Mouse (Mus musculus) forebrain, embryonic 11.5 days (tissue): ENCODE data around the gene Hyal2. TPM values are rescaled to one million over a fixed set of nuclear protein-coding genes. Genes with fewer than 3 reads are reported as not detected.
A peak's percentile ranks its signal among the peaks of the same experiment; 100 is the strongest.

Experiments
- ATAC-seq: fragments of 200-750 bp; cut with Nextera tagmentation; replicated peaks from 2 replicates; pipeline ENCODE4 v1.8.0; 2017; ENCODE audit warnings: moderate TSS enrichment; ENCODE audit not compliant: low FRiP score
- DNase-seq: peaks from one replicate; pipeline ENCODE4 v3.0.0-alpha.2; 2017; ENCODE audit warnings: low spot score
- H3K27ac ChIP-seq: fragments of 300-500 bp; sonication (generic); 2 replicates; pipeline ENCODE4 v1.5.1; 2014; ENCODE audit warnings: low read depth, low read length
- H3K27me3 ChIP-seq: fragments of 300-500 bp; sonication (generic); 2 replicates; pipeline ENCODE4 v1.6.1; 2014; ENCODE audit warnings: mild to moderate bottlenecking, low read length, mixed read lengths; ENCODE audit not compliant: control insufficient read depth, insufficient read depth
- H3K36me3 ChIP-seq: fragments of 300-500 bp; sonication (generic); 2 replicates; pipeline ENCODE4 v1.6.1; 2014; ENCODE audit warnings: mild to moderate bottlenecking, low read length, moderate library complexity, mixed read lengths; ENCODE audit not compliant: control insufficient read depth, insufficient read depth
- H3K4me1 ChIP-seq: fragments of 300-500 bp; sonication (generic); replicated peaks from 2 replicates; pipeline ENCODE4 v1.6.1; 2014; ENCODE audit warnings: low read length, mixed read lengths; ENCODE audit not compliant: control insufficient read depth, insufficient read depth
- H3K4me2 ChIP-seq: fragments of 300-500 bp; sonication (generic); 2 replicates; pipeline ENCODE4 v1.6.1; 2014; ENCODE audit warnings: low read depth, mild to moderate bottlenecking, low read length, moderate library complexity, mixed read lengths; ENCODE audit not compliant: severe bottlenecking
- H3K4me3 ChIP-seq: fragments of 300-500 bp; sonication (generic); 2 replicates; pipeline ENCODE4 v1.5.1; 2014; ENCODE audit warnings: low read depth, low read length
- H3K9ac ChIP-seq: fragments of 300-500 bp; sonication (generic); 2 replicates; pipeline ENCODE4 v1.6.1; 2014; ENCODE audit warnings: low read length
- H3K9me3 ChIP-seq: fragments of 300-500 bp; sonication (generic); 2 replicates; pipeline ENCODE4 v1.6.1; 2016; ENCODE audit warnings: low read length, mixed read lengths; ENCODE audit not compliant: control insufficient read depth
- WGBS: fragments of 180-500 bp; shearing (Covaris S2); extraction: QIAGEN DNeasy Blood & Tissue Kit; methylation state at CpG from one replicate; pipeline ENCODE4 v1.1.7; 2014; 5-methylcytosine and 5-hydroxymethylcytosine counted together
- polyA plus RNA-seq: library from polyadenylated mRNA; unstranded; fragments of >200 nt; fragmentation: Nextera tagmentation; extraction: Ambion mirVana; gene quantifications from 2 replicates; pipeline ENCODE4 v1.2.1, GENCODE M21; 2014

Hyal2 gene
- polyA plus RNA-seq, 1 experiment from 2014 or later, result 129 TPM

GRCm38 (mm10) chr9:107596619-107597569, 29.1 kb downstream of the Hyal2 start:
- Histone ChIP-seq H3K4me2 (no peak overlapping the region), H3K9ac (no peak overlapping the region), H3K27ac (no peak overlapping the region), H3K36me3 (no peaks in the 10 kb centered on the region), H3K4me3 (no peak overlapping the region), H3K27me3 (no peaks in the 10 kb centered on the region), H3K9me3 (no peaks in the 10 kb centered on the region), H3K4me1 (no peaks in the 10 kb centered on the region)
- DNase-seq, result no peak
- WGBS, result 94% methylated on average over 11 of the region's 11 CpGs
- ATAC-seq, result no peak

- no peak for DNase-seq
- ATAC-seq, result no peak
- Histone ChIP-seq H3K9ac (no peak overlapping the region), H3K36me3 (no peaks in the 10 kb centered on the region), H3K4me2 (no peak overlapping the region), H3K27ac (no peak overlapping the region), H3K4me1 (peaks cover 6% of the 10 kb centered on the region), H3K4me3 (no peak overlapping the region), H3K27me3 (no peaks in the 10 kb centered on the region), H3K9me3 (no peaks in the 10 kb centered on the region)
- 87% methylated on average over 5 of the region's 5 CpGs for WGBS
Measured at GRCm38 (mm10) chr9:107598385-107598784, 30.6 kb downstream of the Hyal2 start.

- Histone ChIP-seq H3K36me3 (no peaks in the 10 kb centered on the region), H3K27ac (no peak overlapping the region), H3K4me1 (peaks cover 7% of the 10 kb centered on the region), H3K4me3 (no peak overlapping the region), H3K4me2 (no peak overlapping the region), H3K9me3 (no peaks in the 10 kb centered on the region), H3K9ac (no peak overlapping the region), H3K27me3 (no peaks in the 10 kb centered on the region)
- no peak for ATAC-seq
- 89% methylated on average over 9 of the region's 9 CpGs for WGBS
- no peak for DNase-seq
Measured at GRCm38 (mm10) chr9:107599433-107599832, 31.7 kb downstream of the Hyal2 start.

GRCm38 (mm10) chr9:107599842-107600241, 32.1 kb downstream of the Hyal2 start:
- H3K27me3 ChIP-seq, result no peaks in the 10 kb centered on the region
- H3K9ac ChIP-seq, result no peak overlapping the region; the same call in 1 of the 2 replicates
- WGBS, result 75% methylated on average over 14 of the region's 14 CpGs
- no peaks in the 10 kb centered on the region for H3K36me3 ChIP-seq
- ATAC-seq, result no peak
- no peak overlapping the region for H3K27ac ChIP-seq
- no peak overlapping the region for H3K4me2 ChIP-seq
- no peaks in the 10 kb centered on the region for H3K9me3 ChIP-seq
- peaks cover 11% of the 10 kb centered on the region for H3K4me1 ChIP-seq
- DNase-seq, result no peak
- no peak overlapping the region for H3K4me3 ChIP-seq

GRCm38 (mm10) chr9:107600745-107601144, 33.0 kb downstream of the Hyal2 start:
- no peaks in the 10 kb centered on the region for H3K27me3 ChIP-seq
- no peak overlapping the region for H3K9ac ChIP-seq
- ATAC-seq (no peak), DNase-seq (no peak)
- H3K4me2 ChIP-seq, result no peak overlapping the region
- no peak overlapping the region for H3K27ac ChIP-seq
- no peak overlapping the region for H3K4me3 ChIP-seq
- peaks cover 16% of the 10 kb centered on the region for H3K4me1 ChIP-seq
- no peaks in the 10 kb centered on the region for H3K9me3 ChIP-seq
- WGBS, result 81% methylated on average over 12 of the region's 12 CpGs
- H3K36me3 ChIP-seq, result no peaks in the 10 kb centered on the region

GRCm38 (mm10) chr9:107601275-107601674, 33.5 kb downstream of the Hyal2 start:
- Histone ChIP-seq H3K27ac (no peak overlapping the region), H3K9me3 (no peaks in the 10 kb centered on the region), H3K9ac (no peak overlapping the region), H3K4me3 (no peak overlapping the region), H3K36me3 (no peaks in the 10 kb centered on the region), H3K27me3 (no peaks in the 10 kb centered on the region), H3K4me2 (no peak overlapping the region), H3K4me1 (peaks cover 16% of the 10 kb centered on the region)
- ATAC-seq, result no peak
- no peak for DNase-seq
- WGBS, result 88% methylated on average over 11 of the region's 11 CpGs

- Histone ChIP-seq H3K27ac (no peak overlapping the region), H3K4me1 (peaks cover 23% of the 10 kb centered on the region), H3K4me2 (no peak overlapping the region), H3K9ac (peak overlapping the region; percentile 35), H3K9me3 (no peaks in the 10 kb centered on the region), H3K36me3 (no peaks in the 10 kb centered on the region), H3K4me3 (no peak overlapping the region), H3K27me3 (no peaks in the 10 kb centered on the region)
- ATAC-seq, result peak; percentile 67
- peak; percentile 95 for DNase-seq
- WGBS, result 12% methylated on average over 10 of the region's 10 CpGs
Measured at GRCm38 (mm10) chr9:107602068-107602648, 34.4 kb downstream of the Hyal2 start.

- no peaks in the 10 kb centered on the region for H3K36me3 ChIP-seq
- no peaks in the 10 kb centered on the region for H3K27me3 ChIP-seq
- H3K9me3 ChIP-seq, result no peaks in the 10 kb centered on the region
- 79% methylated on average over 6 of the region's 6 CpGs for WGBS
- ATAC-seq, result no peak
- DNase-seq, result no peak
- H3K27ac ChIP-seq, result no peak overlapping the region
- no peak overlapping the region for H3K4me2 ChIP-seq
- H3K4me1 ChIP-seq, result peaks cover 28% of the 10 kb centered on the region
- H3K9ac ChIP-seq, result no peak overlapping the region
- H3K4me3 ChIP-seq, result no peak overlapping the region
Measured at GRCm38 (mm10) chr9:107603251-107603650, 35.5 kb downstream of the Hyal2 start.
